ENCODE assay signal across 26 mouse cellular contexts in the genomic region with DNA sequence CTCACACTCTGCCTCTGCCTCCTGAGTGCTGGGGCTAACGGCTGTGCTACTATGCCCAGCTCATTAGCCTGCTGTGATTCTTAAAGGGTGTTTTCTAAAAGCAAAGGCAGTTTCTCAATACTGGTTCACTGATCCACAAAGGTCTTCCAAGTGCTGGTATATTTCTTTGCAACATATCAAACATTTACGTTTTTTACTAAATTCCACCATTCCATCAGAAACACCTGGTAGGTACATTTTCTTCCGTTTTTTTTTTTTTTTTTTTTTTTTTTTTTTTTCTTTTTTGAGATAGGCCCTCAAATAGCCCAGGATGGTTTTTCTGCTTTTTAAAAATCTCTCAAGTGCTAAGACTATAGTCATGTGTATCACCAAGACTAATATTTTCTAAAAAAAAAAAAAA. TPM values are rescaled to one million over a fixed set of nuclear protein-coding genes. Genes with fewer than 3 reads are reported as not detected.
A peak's percentile ranks its signal among the peaks of the same experiment; 100 is the strongest.
DNase-seq lines count a peak whose midpoint lies in the region; ATAC-seq and TF ChIP-seq lines count a peak whose summit lies in the region.
"Had no signal": no experiment of that assay in that cellular context is flagged by ENCODE, and none has a peak within 500 bp of the region (broad histone marks: within the 10 kb centered on the region; RNA-seq: fewer than 3 reads in every experiment).

No protein-coding gene starts in this region.

- H3K4me2 ChIP-seq in midbrain, embryonic 11.5 days, result no peak overlapping the region
- H3K4me2 ChIP-seq in midbrain, embryonic 16.5 days (ENCODE audit: low read length), result no peak overlapping the region
- H3K4me2 ChIP-seq in CH12.LX (ENCODE audit: insufficient read depth, low read depth, poor library complexity, severe bottlenecking), result no peak overlapping the region
- H3K4me2 ChIP-seq in liver, embryonic 11.5 days, result no peak overlapping the region

- H3K27ac ChIP-seq in midbrain, embryonic 11.5 days (ENCODE audit: low read depth, low read length), result no peak overlapping the region
- H3K27ac ChIP-seq in midbrain, embryonic 16.5 days (ENCODE audit: low read length), result no peak overlapping the region
- H3K27ac ChIP-seq in CH12.LX (ENCODE audit: insufficient read depth, low read depth) (no peak overlapping the region), ES-E14 (ENCODE audit: insufficient read depth, low read depth, low read length, poor library complexity, severe bottlenecking) (no peak overlapping the region)
- H3K27ac ChIP-seq in liver, embryonic 11.5 days (ENCODE audit: low read depth, low read length), result no peak overlapping the region

- H3K4me1 ChIP-seq in midbrain, embryonic 11.5 days (ENCODE audit: control insufficient read depth, insufficient read depth, low read length), result peaks cover under 1% of the 10 kb centered on the region
- peaks cover 4% of the 10 kb centered on the region; the same call in 1 of the 2 replicates for H3K4me1 ChIP-seq in midbrain, embryonic 16.5 days (ENCODE audit: control insufficient read depth, insufficient read depth, low read length)
- peaks cover 0 to 36% of the 10 kb centered on the region in 2 experiments; a peak in 3 of 4 replicates for H3K4me1 ChIP-seq in CH12.LX (ENCODE audit: control insufficient read depth in 1 of 2, insufficient read depth in 2 of 2)
- H3K4me1 ChIP-seq in ES-E14 (ENCODE audit: control insufficient read depth in 2 of 2, insufficient read depth in 2 of 2, low read length in 2 of 2, poor library complexity in 1 of 2), result peaks cover 18 to 19% of the 10 kb centered on the region in 2 experiments
- H3K4me1 ChIP-seq in liver, embryonic 11.5 days (replicated peaks; ENCODE audit: control insufficient read depth, insufficient read depth, low read length), result no peaks in the 10 kb centered on the region

- H3K27me3 ChIP-seq in midbrain, embryonic 11.5 days (ENCODE audit: control insufficient read depth, insufficient read depth, low read length), result no peaks in the 10 kb centered on the region
- no peaks in the 10 kb centered on the region; the same call in 1 of the 2 replicates for H3K27me3 ChIP-seq in midbrain, embryonic 16.5 days (ENCODE audit: control insufficient read depth, insufficient read depth, low read depth, low read length)
- H3K27me3 ChIP-seq in CH12.LX (replicated peaks), result no peaks in the 10 kb centered on the region
- H3K27me3 ChIP-seq in liver, embryonic 11.5 days (replicated peaks; ENCODE audit: control insufficient read depth, insufficient read depth, low read length), result no peaks in the 10 kb centered on the region
- H3K27me3 ChIP-seq: Patski had no signal

- dilution Hi-C loops in CH12.LX (cut with MboI; ENCODE audit: extremely low pct_ligation_motif_present, extremely low pct_unique_long_range_greater_than_20kb, low sequenced_read_pairs), result no loop called here

- no peak for TF ChIP-seq RAD21 in CH12.LX (IDR thresholded peaks at IDR 0.05; ENCODE audit: low read depth, low read length)

- DNase-seq in midbrain, embryonic 11.5 days (ENCODE audit: low spot score, missing footprints), result peak; percentile 47
- DNase-seq in CH12.LX (ENCODE audit: extremely low read depth) (no peak), ES-E14 (ENCODE audit: low read depth, low spot score) (no peak)
- no peak for DNase-seq in liver, embryonic 11.5 days (ENCODE audit: low spot score)
- no peak for DNase-seq in thymus, postnatal 10 days (ENCODE audit: low spot score in 2 of 2)
- DNase-seq: adrenal gland, adult 2 months; adrenal gland, adult 8-10 months; adrenal gland, postnatal 10 days; adrenal gland, postnatal 14 days; adrenal gland, postnatal 25 days; adrenal gland, postnatal 36 days; B cell, adult 2 months; cerebellum, adult 11 months; cerebellum, adult 11-12 months; cerebellum, adult 18-20 months; cerebellum, adult 2 months; cerebellum, adult 8-10 months had no signal

- ATAC-seq in midbrain, embryonic 11.5 days (ENCODE audit: low FRiP score), result no peak
- ATAC-seq in midbrain, embryonic 16.5 days, result no peak
- no peak for ATAC-seq in liver, embryonic 11.5 days (replicated peaks; ENCODE audit: low FRiP score)
- ATAC-seq: activated CD4-positive, CD25-positive, alpha-beta regulatory T cell, adult 4 months; CD4-positive, CD25-positive, alpha-beta regulatory T cell, adult 4 months; Patski had no signal

- H3K9ac ChIP-seq in midbrain, embryonic 11.5 days (ENCODE audit: low read length), result no peak overlapping the region
- no peak overlapping the region for H3K9ac ChIP-seq in midbrain, embryonic 16.5 days (ENCODE audit: low read depth, low read length)
- H3K9ac ChIP-seq in CH12.LX (ENCODE audit: insufficient read depth, low read depth), result no peak overlapping the region
- no peak overlapping the region for H3K9ac ChIP-seq in ES-E14 (ENCODE audit: insufficient read depth, low read depth, low read length, poor library complexity, severe bottlenecking)
- H3K9ac ChIP-seq in liver, embryonic 11.5 days (ENCODE audit: low read depth, low read length), result no peak overlapping the region

- H3K36me3 ChIP-seq in midbrain, embryonic 11.5 days (ENCODE audit: control insufficient read depth, insufficient read depth, low read length), result no peaks in the 10 kb centered on the region
- no peaks in the 10 kb centered on the region for H3K36me3 ChIP-seq in midbrain, embryonic 16.5 days (ENCODE audit: control insufficient read depth, insufficient read depth, low read length)
- H3K36me3 ChIP-seq in CH12.LX (replicated peaks in 1 of 2; ENCODE audit: control insufficient read depth in 1 of 2, insufficient read depth in 1 of 2, low read length in 1 of 2) (no peaks in the 10 kb centered on the region), ES-E14 (ENCODE audit: control insufficient read depth, insufficient read depth, low read length, poor library complexity, severe bottlenecking) (no peaks in the 10 kb centered on the region)
- H3K36me3 ChIP-seq in liver, embryonic 11.5 days (ENCODE audit: control insufficient read depth, insufficient read depth, low read length), result no peaks in the 10 kb centered on the region

- 74% methylated on average over 3 of the region's 3 CpGs for WGBS in midbrain, embryonic 11.5 days
- WGBS in midbrain, embryonic 16.5 days, result 68% methylated on average over 3 of the region's 3 CpGs
- WGBS in liver, embryonic 11.5 days, result 79% methylated on average over 3 of the region's 3 CpGs

- no peaks in the 10 kb centered on the region; the same call in 1 of the 2 replicates for H3K79me2 ChIP-seq in CH12.LX (replicated peaks; ENCODE audit: control insufficient read depth, extremely low read depth, insufficient read depth, poor library complexity, severe bottlenecking)

- no peak for TF ChIP-seq CTCF in CH12.LX (conservative IDR thresholded peaks at IDR 0.05 in 1 of 2, IDR thresholded peaks at IDR 0.05 in 1 of 2; ENCODE audit: low read depth in 2 of 2, low read length in 2 of 2)

- no peak overlapping the region for H3K4me3 ChIP-seq in midbrain, embryonic 11.5 days (ENCODE audit: low read depth, low read length)
- no peak overlapping the region for H3K4me3 ChIP-seq in midbrain, embryonic 16.5 days (ENCODE audit: low read depth, low read length)
- H3K4me3 ChIP-seq in CH12.LX (replicated peaks in 1 of 3; ENCODE audit: low read depth in 2 of 3, low read length in 2 of 3, poor library complexity in 1 of 3) (no peak overlapping the region), ES-E14 (ENCODE audit: insufficient read depth in 1 of 2, low read depth in 1 of 2, low read length in 2 of 2, poor library complexity in 1 of 2, severe bottlenecking in 1 of 2) (no peak overlapping the region)
- no peak overlapping the region for H3K4me3 ChIP-seq in liver, embryonic 11.5 days (ENCODE audit: low read depth, low read length)

- no peak for TF ChIP-seq EP300 in CH12.LX (IDR thresholded peaks at IDR 0.05; ENCODE audit: low read length)

- no peak for TF ChIP-seq POLR2A in CH12.LX (IDR thresholded peaks at IDR 0.05; ENCODE audit: low read depth, low read length)

- H3K9me3 ChIP-seq in midbrain, embryonic 11.5 days (ENCODE audit: control insufficient read depth, low read length), result no peaks in the 10 kb centered on the region
- no peaks in the 10 kb centered on the region for H3K9me3 ChIP-seq in midbrain, embryonic 16.5 days (replicated peaks; ENCODE audit: control insufficient read depth, low read length, poor library complexity, severe bottlenecking)
- H3K9me3 ChIP-seq in CH12.LX (replicated peaks; ENCODE audit: low read length), result peaks cover 2% of the 10 kb centered on the region
- no peaks in the 10 kb centered on the region for H3K9me3 ChIP-seq in ES-E14 (ENCODE audit: control insufficient read depth, insufficient read depth, low read depth, low read length)
- H3K9me3 ChIP-seq in liver, embryonic 11.5 days (ENCODE audit: control insufficient read depth, low read length), result no peaks in the 10 kb centered on the region
- H3K9me3 ChIP-seq: G1E had no signal

- in situ Hi-C loops in CH12.LX (cut with MboI; ENCODE audit: low pct_ligation_motif_present, low pct_unique_long_range_greater_than_20kb, low sequenced_read_pairs), result no loop called here
- in situ Hi-C loops in ES-E14 (cut with MboI; ENCODE audit: low sequenced_read_pairs in 2 of 2, unreplicated experiment in 2 of 2), result no loop called here

TF ChIP-seq in ES-E14, 5 proteins besides CTCF, POLR2A, EP300 and RAD21 (continues in another document):
- no peak for TF ChIP-seq MAFK (IDR thresholded peaks at IDR 0.05; ENCODE audit: insufficient read depth, low read depth, low read length)

RNA-seq across cellular contexts. Expression of gene Smim14, which starts 5.7 kb away (rescaled TPM):
- polyA plus RNA-seq in midbrain, embryonic 11.5 days (2014; fragmentation: Nextera tagmentation; extraction: Ambion mirVana), result 82.9 and 85.1 TPM in 2 replicates
- polyA plus RNA-seq in midbrain, embryonic 16.5 days (2015; fragmentation: Nextera tagmentation; extraction: Ambion mirVana), result 213 and 227 TPM in 2 replicates
- total RNA-seq in CH12.LX (2012; rRNA removed), result 9.7 and 11.4 TPM in 2 replicates
- 46.4 and 50.2 TPM in 2 replicates for total RNA-seq in CH12.LX (2014; rRNA removed)
- polyA plus RNA-seq in CH12.LX (2012; ENCODE audit: insufficient read length, low read depth), result 19.3 and 19.7 TPM in 2 replicates
- total RNA-seq in ES-E14 (2012; rRNA removed), result 18.9 and 23.5 TPM in 2 replicates
- 56.5 and 68.9 TPM in 2 replicates for polyA plus RNA-seq in liver, embryonic 11.5 days (2014; fragmentation: Nextera tagmentation; extraction: Ambion mirVana)

RNA-seq across cellular contexts. Expression of gene Ube2k, which starts 5.8 kb away (rescaled TPM):
- 143 and 148 TPM in 2 replicates for polyA plus RNA-seq in midbrain, embryonic 11.5 days (2014; fragmentation: Nextera tagmentation; extraction: Ambion mirVana)
- 186 and 206 TPM in 2 replicates for polyA plus RNA-seq in midbrain, embryonic 16.5 days (2015; fragmentation: Nextera tagmentation; extraction: Ambion mirVana)
- total RNA-seq in CH12.LX (2012; rRNA removed) (56.7 and 58.8 TPM in 2 replicates), CH12.LX (2014; rRNA removed) (51.4 and 54.9 TPM in 2 replicates), ES-E14 (2012; rRNA removed) (77.1 and 101 TPM in 2 replicates)
- 293 and 310 TPM in 2 replicates for polyA plus RNA-seq in CH12.LX (2012; ENCODE audit: insufficient read length, low read depth)
- polyA plus RNA-seq in liver, embryonic 11.5 days (2014; fragmentation: Nextera tagmentation; extraction: Ambion mirVana), result 126 and 131 TPM in 2 replicates

RNA-seq across cellular contexts. Expression of gene Gm43552, which starts 38.6 kb away (rescaled TPM):
- polyA plus RNA-seq in midbrain, embryonic 11.5 days (2014; fragmentation: Nextera tagmentation; extraction: Ambion mirVana), result not detected in 2 replicates
- not detected in 2 replicates for polyA plus RNA-seq in midbrain, embryonic 16.5 days (2015; fragmentation: Nextera tagmentation; extraction: Ambion mirVana)
- total RNA-seq in CH12.LX (2012; rRNA removed) (not detected in 2 replicates), CH12.LX (2014; rRNA removed) (not detected in 2 replicates), ES-E14 (2012; rRNA removed) (not detected in 2 replicates)
- polyA plus RNA-seq in CH12.LX (2012; ENCODE audit: insufficient read length, low read depth), result 1.5 and 2.1 TPM in 2 replicates
- polyA plus RNA-seq in liver, embryonic 11.5 days (2014; fragmentation: Nextera tagmentation; extraction: Ambion mirVana), result not detected in 2 replicates
- total RNA-seq: adrenal gland, postnatal 10 days; adrenal gland, postnatal 14 days; adrenal gland, postnatal 4 days; G1E; MEL had no signal
- polyA plus RNA-seq: activated CD4-positive, CD25-positive, alpha-beta regulatory T cell, adult 4 months; brain, embryonic 14.5 days; C2C12; CD4-positive, CD25-positive, alpha-beta regulatory T cell, adult 4 months; cerebellum, adult 2 months; Patski had no signal
